Mouse (Mus musculus): ENCODE results near the gene Abcb9. TPM values are rescaled to one million over a fixed set of nuclear protein-coding genes. Genes with fewer than 3 reads are reported as not detected.

The Abcb9 gene
- polyA plus RNA-seq (2015; fragmentation: Nextera tagmentation; extraction: Ambion mirVana) = 10.9 TPM in 2 replicates

DNA sequence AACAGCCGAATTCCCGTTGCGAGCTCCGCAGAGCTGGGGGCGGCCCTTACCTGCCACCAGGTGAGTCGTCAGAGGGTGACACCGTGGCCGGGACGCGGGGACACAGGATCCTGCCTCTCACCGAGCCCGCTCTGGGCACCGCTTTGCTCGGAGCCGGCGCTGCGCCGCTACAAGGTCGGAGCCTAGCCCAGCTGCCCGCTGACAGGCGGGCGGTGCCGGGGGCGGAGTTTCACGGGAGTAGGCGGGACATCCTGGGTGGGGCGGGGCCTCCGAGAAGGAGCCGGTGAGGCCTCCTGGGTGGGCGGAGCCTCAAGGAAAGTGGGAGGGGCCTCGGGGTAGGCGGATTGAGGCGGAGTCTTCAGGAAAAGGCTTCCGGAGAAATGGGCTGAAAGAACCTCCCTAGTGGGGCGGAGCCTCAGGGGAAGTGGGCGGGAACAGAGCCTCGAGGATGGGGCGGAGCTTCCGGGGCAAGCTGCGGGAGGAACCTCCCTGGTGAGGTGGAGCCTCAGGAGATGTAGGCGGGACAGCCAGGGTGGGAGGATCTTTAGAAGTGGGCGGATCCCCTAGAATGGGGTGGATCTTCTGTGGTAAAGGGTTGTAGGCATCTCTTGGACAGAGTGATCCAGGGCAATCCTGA lies at the start of gene Abcb9:
TSS of gene Abcb9 (minus strand) at position 203 of the 637 bp plus-strand sequence.
- Histone ChIP-seq H3K4me3 (peak within 1 kb of the TSS; percentile 43), H3K4me2 (replicated peaks) (peak within 1 kb of the TSS; percentile 51), H3K9ac (replicated peaks) (peak within 1 kb of the TSS; percentile 25), H3K27ac (replicated peaks) (no peak within 1 kb of the TSS), H3K9me3 (no peaks in the 10 kb centered on the region), H3K36me3 (no peaks in the 10 kb centered on the region), H3K27me3 (peaks cover 4% of the 10 kb centered on the region; the same call in 1 of the 2 replicates), H3K4me1 (peaks cover 22% of the 10 kb centered on the region)
- ATAC-seq (replicated peaks) = peak; percentile 68
- WGBS = 1% methylated on average over 42 of the region's 42 CpGs

DNA sequence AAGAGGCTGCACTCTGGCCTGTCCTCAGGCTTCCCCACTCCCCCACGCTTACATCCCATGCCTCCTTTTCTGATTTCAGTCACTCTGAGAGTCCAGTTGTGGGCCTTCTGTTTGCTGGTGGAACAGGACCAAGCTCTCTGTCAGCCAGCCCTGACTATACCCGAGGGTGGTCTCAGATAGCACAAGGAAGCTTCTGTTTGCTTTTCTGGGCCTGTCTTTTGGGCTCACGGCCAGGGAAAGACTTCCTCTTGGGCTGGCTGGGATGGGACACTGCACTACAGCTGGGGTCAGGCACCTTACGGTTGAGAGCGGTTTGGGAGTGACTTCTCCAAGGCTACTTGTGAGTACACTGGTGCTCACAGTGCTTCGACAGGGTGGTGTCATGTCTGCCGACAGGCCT lies 42.5 kb upstream of the Abcb9 start:
- Histone ChIP-seq H3K4me3 (no peak overlapping the region), H3K27me3 (no peaks in the 10 kb centered on the region), H3K36me3 (peaks cover 33% of the 10 kb centered on the region), H3K4me1 (no peaks in the 10 kb centered on the region), H3K9me3 (no peaks in the 10 kb centered on the region), H3K27ac (replicated peaks) (no peak overlapping the region), H3K4me2 (replicated peaks) (no peak overlapping the region), H3K9ac (replicated peaks) (no peak overlapping the region)
- no peak for ATAC-seq (replicated peaks)
- WGBS = 79% methylated on average over 7 of the region's 7 CpGs

DNA sequence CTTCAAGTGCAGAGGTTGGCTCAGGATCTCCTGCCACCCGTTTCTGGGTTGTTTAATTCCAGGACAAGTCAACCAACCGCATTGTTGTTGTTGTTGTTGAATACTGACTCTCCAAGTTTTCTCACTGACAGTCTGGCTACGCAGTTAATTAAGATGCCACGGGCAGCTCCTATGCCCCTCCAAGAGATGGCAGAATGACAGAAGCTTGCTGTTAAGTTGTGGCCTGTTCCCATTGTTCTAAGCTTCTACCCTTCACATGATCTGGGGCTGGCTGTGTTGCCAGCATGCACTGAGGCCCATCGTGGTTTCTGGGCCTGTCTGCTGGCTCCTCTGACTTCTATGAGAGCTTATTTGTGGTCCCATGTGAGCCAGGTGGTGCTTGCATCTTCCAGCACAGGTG lies 38.7 kb upstream of the Abcb9 start:
- WGBS = 81% methylated on average over 5 of the region's 5 CpGs
- H3K9ac ChIP-seq (replicated peaks) = no peak overlapping the region
- H3K27ac ChIP-seq (replicated peaks) = no peak overlapping the region
- no peaks in the 10 kb centered on the region for H3K27me3 ChIP-seq
- no peaks in the 10 kb centered on the region for H3K9me3 ChIP-seq
- no peak overlapping the region for H3K4me2 ChIP-seq (replicated peaks)
- no peak for ATAC-seq (replicated peaks)
- no peak overlapping the region for H3K4me3 ChIP-seq
- H3K4me1 ChIP-seq = no peaks in the 10 kb centered on the region
- peaks cover 35% of the 10 kb centered on the region for H3K36me3 ChIP-seq

DNA sequence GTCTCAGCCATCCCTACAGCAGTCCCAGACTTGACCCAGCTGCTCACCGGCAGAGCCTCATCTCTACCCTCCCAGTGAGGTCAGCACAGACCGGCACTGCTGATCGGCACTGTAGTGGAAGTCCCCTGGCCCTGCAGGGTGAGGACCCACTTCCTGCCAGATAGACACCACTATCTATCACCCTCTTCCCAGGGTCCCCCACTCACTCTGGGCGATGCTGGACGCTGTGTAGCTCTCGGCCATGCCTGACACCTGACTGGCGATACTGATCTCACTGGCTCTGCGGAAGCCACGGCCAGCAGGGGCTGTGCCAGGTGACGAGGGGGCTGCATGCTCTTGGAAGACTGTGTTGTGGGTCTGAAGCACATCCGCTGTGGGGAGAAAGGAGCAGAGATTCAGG lies 29.5 kb upstream of the Abcb9 start:
- Histone ChIP-seq H3K4me3 (no peak overlapping the region), H3K9me3 (no peaks in the 10 kb centered on the region), H3K4me2 (replicated peaks) (no peak overlapping the region), H3K27me3 (no peaks in the 10 kb centered on the region), H3K4me1 (no peaks in the 10 kb centered on the region), H3K9ac (replicated peaks) (no peak overlapping the region), H3K27ac (replicated peaks) (no peak overlapping the region), H3K36me3 (peaks cover 63% of the 10 kb centered on the region)
- no peak for ATAC-seq (replicated peaks)
- 90% methylated on average over 11 of the region's 11 CpGs for WGBS

DNA sequence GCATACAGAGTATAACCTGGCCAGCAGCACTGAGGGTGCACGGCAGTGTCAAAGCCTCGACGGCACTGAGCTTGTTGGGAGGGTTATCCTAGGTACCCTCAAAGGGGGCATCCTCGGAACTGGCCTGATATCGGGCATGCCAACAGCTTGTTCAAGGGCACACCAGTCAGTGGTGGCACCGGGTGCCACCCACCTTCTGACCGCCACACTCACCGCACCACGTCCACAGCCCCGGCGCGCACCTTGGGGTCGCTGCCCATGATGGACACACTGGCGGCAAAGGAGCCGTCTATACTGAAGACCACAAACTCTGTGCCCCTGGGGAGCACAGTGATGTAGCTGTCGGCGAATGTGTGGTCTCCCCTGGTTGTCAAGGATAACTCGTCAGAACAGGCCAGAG lies 26.8 kb upstream of the Abcb9 start:
- peaks cover 62% of the 10 kb centered on the region for H3K36me3 ChIP-seq

DNA sequence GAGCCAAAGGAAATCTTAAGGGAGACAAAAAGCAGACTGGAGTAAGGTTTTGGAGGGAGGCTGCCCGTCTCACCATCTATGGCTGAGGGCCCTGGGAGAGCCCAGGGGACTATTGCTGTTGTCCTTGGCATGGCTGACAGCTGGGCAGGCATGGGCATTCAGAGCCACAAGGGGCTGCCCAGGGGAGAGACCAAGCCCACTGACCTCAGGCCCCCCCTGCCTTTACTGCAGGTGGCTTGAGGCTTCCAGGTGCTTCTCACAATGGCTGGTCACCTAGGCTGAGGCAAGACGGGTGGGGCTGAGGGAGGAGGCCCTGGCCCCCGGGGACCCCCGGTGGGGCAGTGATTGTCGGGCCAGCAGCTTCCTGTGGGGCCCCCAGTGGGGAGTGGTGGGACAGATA lies 23.6 kb upstream of the Abcb9 start:
- no peak for ATAC-seq (replicated peaks)
- peaks cover 49% of the 10 kb centered on the region for H3K36me3 ChIP-seq
- H3K9me3 ChIP-seq = no peaks in the 10 kb centered on the region
- 78% methylated on average over 5 of the region's 5 CpGs for WGBS
- H3K4me1 ChIP-seq = peaks cover 22% of the 10 kb centered on the region
- no peak overlapping the region for H3K9ac ChIP-seq (replicated peaks)
- H3K4me3 ChIP-seq = no peak overlapping the region
- H3K4me2 ChIP-seq (replicated peaks) = no peak overlapping the region
- no peaks in the 10 kb centered on the region for H3K27me3 ChIP-seq
- no peak overlapping the region for H3K27ac ChIP-seq (replicated peaks)

More for the DNA sequence above, 26.8 kb upstream of the Abcb9 start:
- Histone ChIP-seq H3K4me3 (no peak overlapping the region), H3K4me2 (replicated peaks) (no peak overlapping the region), H3K4me1 (peaks cover 6% of the 10 kb centered on the region), H3K27ac (replicated peaks) (no peak overlapping the region), H3K9me3 (no peaks in the 10 kb centered on the region), H3K9ac (replicated peaks) (no peak overlapping the region), H3K27me3 (no peaks in the 10 kb centered on the region)
- WGBS = 90% methylated on average over 18 of the region's 18 CpGs
- ATAC-seq (replicated peaks) = no peak

DNA sequence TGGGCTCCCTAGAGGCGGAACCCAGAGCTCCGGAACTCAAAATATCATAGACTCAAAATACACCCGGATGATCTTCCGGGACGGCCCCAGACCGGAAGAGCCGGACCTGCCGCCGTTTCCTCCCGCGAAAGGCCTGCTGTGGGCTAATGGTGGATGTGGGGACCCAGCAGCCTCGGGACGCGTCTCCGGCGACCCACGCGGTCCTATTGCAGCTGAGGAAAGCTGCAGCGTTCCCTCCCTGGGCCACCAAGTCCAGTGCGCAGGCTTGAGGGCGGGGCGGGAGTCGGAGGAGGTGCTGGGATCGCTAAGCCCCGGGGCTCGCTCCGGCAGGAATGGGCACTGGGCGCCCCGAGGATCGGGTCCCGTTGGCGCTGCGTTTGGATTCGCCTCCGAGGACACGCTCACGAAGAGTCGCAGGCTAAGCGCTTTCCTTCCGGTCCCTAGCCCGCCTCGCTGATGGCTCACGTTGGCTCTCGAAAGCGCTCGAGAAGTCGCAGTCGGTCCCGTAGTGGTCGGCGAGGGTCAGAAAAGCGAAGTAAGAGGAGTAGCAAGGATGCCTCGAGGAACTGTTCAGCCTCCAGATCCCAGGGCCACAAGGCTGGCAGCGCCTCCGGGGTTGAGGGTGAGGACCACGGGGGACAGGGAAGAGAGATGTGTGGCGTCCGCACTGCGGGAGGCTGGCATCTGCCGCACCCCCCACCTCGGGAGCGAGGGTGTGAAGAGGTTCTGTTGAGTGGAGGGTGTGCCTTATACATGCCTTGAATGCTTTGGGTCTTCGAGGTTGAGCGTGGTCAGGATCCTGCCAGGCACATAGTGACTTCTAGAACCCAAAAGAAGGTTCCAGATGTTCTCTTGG lies 20.6 kb upstream of the Abcb9 start, which contains the start of gene Arl6ip4:
TSS of gene Arl6ip4 (plus strand) at position 100 of the 856 bp plus-strand sequence.
- 2% methylated on average over 64 of the region's 64 CpGs for WGBS
- Histone ChIP-seq H3K4me2 (replicated peaks) (peak within 1 kb of the TSS; percentile 97), H3K27ac (replicated peaks) (peak within 1 kb of the TSS; percentile 80), H3K9me3 (no peaks in the 10 kb centered on the region), H3K4me1 (peaks cover 36% of the 10 kb centered on the region), H3K36me3 (peaks cover 32% of the 10 kb centered on the region), H3K9ac (replicated peaks) (peak within 1 kb of the TSS; percentile 73), H3K27me3 (no peaks in the 10 kb centered on the region), H3K4me3 (peak within 1 kb of the TSS; percentile 58)
- peak; percentile 26 for ATAC-seq (replicated peaks)

DNA sequence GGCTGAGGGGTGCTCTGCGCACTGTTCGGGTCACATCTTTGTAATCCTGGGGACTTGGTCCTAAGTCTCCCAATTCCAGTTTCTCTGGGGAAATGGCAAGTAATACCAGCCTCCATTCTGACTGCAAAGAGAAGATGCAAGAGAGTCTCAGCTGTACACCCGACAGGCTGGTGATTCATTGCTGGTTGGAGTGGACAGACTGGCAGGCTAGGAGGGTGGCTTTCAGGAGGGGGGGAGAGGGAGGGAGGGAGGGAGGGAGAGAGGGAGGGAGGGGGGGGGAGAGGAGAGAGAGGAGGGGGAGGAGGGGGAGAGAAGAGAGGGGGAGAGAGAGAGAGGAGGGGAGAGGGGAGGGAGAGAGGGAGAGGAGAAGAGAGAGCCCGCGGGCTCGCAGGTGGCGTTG lies 19.9 kb upstream of the Abcb9 start:
- WGBS = 24% methylated on average over 7 of the region's 7 CpGs
- Histone ChIP-seq H3K27ac (replicated peaks) (peak overlapping the region; percentile 80), H3K4me2 (replicated peaks) (peak overlapping the region; percentile 97), H3K27me3 (no peaks in the 10 kb centered on the region), H3K9me3 (no peaks in the 10 kb centered on the region), H3K36me3 (peaks cover 25% of the 10 kb centered on the region), H3K4me3 (peak overlapping the region; percentile 58), H3K9ac (replicated peaks) (peak overlapping the region; percentile 73), H3K4me1 (peaks cover 41% of the 10 kb centered on the region)
- no peak for ATAC-seq (replicated peaks)

DNA sequence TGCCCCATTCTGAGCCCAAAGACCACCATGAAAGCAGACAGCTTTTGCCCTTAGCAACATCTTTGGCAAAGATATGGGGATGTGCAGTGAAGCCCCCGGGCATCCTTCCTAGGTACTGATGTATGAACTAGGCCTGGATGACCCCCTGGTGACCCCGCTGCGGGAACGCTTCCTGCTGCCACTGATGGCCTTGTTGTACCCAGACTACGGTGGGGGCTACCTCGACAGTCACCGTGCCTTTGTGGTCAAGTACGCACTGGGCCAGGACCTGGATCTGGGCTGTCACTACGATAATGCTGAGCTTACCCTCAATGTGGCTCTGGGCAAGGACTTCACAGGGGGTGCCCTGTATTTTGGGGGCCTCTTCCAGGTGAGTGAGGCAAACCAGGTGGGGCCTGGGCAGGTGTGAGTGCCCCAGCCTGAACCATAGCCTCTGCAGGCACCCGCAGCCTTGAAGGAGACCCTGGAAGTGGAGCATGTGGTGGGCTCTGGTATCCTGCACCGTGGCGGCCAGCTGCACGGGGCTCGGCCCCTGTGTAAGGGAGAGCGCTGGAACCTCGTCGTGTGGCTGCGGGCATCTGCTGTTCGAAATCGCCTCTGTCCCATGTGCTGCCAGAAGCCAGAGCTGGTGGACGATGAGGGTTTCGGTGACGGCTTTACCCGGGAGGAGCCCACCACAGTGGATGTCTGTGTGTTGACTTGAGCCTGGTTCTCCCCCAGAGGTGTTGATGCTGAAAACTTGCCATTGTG lies 18.9 kb upstream of the Abcb9 start:
- H3K4me3 ChIP-seq = no peak overlapping the region
- H3K4me2 ChIP-seq (replicated peaks) = no peak overlapping the region
- no peak for ATAC-seq (replicated peaks)
- WGBS = 92% methylated on average over 24 of the region's 24 CpGs
- no peak overlapping the region for H3K9ac ChIP-seq (replicated peaks)
- peaks cover 15% of the 10 kb centered on the region for H3K36me3 ChIP-seq
- H3K27ac ChIP-seq (replicated peaks) = no peak overlapping the region
- peaks cover 41% of the 10 kb centered on the region for H3K4me1 ChIP-seq
- H3K9me3 ChIP-seq = no peaks in the 10 kb centered on the region
- no peaks in the 10 kb centered on the region for H3K27me3 ChIP-seq

DNA sequence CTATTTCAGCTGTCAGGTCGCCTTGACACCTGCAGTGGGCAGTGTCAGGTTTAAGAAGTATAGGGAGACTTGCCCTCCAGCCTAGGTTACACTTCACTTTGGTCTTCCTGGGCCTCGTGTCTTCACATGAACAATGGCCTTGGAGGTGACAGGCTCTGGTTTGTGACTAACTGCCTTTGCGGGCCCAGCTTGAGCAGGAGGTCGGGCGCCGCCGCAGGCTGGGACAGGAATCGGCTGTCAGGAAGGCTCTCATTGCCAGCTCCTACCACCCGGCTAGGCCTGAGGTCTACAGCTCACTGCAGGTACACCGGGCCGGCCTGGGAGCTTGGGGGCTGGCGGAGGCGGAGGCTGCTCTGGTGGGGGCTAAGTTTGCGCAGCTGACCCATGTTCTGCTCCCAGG lies 17.4 kb upstream of the Abcb9 start:
- no peak for ATAC-seq (replicated peaks)
- no peaks in the 10 kb centered on the region for H3K27me3 ChIP-seq
- H3K4me1 ChIP-seq = peaks cover 41% of the 10 kb centered on the region
- peak overlapping the region; percentile 75 for H3K9ac ChIP-seq (replicated peaks)
- peak overlapping the region; percentile 82 for H3K4me2 ChIP-seq (replicated peaks)
- peaks cover 4% of the 10 kb centered on the region; the same call in 1 of the 2 replicates for H3K36me3 ChIP-seq
- H3K9me3 ChIP-seq = no peaks in the 10 kb centered on the region
- peak overlapping the region; percentile 91 for H3K4me3 ChIP-seq
- peak overlapping the region; percentile 95 for H3K27ac ChIP-seq (replicated peaks)
- WGBS = 13% methylated on average over 14 of the region's 14 CpGs

DNA sequence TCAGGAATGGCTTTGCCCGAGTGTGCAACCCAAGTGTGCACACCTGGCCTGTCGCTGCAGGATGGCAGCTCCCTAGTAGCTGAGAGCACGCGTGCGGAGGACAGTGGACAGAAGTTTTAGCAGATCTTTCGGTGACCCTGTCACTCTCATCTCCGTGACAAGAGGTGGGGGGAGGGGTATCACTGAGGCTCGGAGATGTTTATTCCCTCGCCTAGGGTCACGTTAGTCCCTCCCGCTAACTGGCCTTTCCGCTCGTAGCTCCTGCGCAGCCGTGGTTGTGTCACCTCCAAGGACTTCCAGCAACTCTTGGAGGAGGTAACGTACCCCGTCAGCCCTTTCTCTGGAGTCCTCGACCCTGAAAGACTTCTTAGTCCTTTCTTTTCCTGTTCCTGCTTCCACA lies 16.9 kb upstream of the Abcb9 start:
- H3K4me2 ChIP-seq (replicated peaks) = peak overlapping the region; percentile 82

More for the DNA sequence above, 16.9 kb upstream of the Abcb9 start:
- H3K27me3 ChIP-seq = no peaks in the 10 kb centered on the region
- WGBS = under 1% methylated on average over 18 of the region's 18 CpGs
- H3K9me3 ChIP-seq = no peaks in the 10 kb centered on the region
- peak overlapping the region; percentile 95 for H3K27ac ChIP-seq (replicated peaks)
- peak overlapping the region; percentile 75 for H3K9ac ChIP-seq (replicated peaks)
- no peak for ATAC-seq (replicated peaks)
- H3K4me3 ChIP-seq = peak overlapping the region; percentile 91
- H3K36me3 ChIP-seq = no peaks in the 10 kb centered on the region
- H3K4me1 ChIP-seq = peaks cover 37% of the 10 kb centered on the region

Data from forebrain, embryonic 15.5 days (tissue).